Mouse (Mus musculus): ENCODE data around the gene Gng10.

GRCm38 (mm10) chr4:59015181-59015580 is 19.7 kb upstream of the Gng10 start:
- TF ChIP-seq RCOR1 (IDR thresholded peaks at IDR 0.05; ENCODE audit: low read depth, low read length) (no peak), BHLHE40 (IDR thresholded peaks at IDR 0.05; ENCODE audit: borderline replicate concordance, low read depth, low read length) (no peak), ZMIZ1 (IDR thresholded peaks at IDR 0.05; ENCODE audit: low read depth, low read length) (no peak), ZNF384 (IDR thresholded peaks at IDR 0.05; ENCODE audit: low read depth, low read length) (no peak), CHD1 (IDR thresholded peaks at IDR 0.05; ENCODE audit: low read depth, low read length) (no peak), CTCF (IDR thresholded peaks at IDR 0.05 in 2 of 3, conservative IDR thresholded peaks at IDR 0.05 in 1 of 3; ENCODE audit: control insufficient read depth in 1 of 3, insufficient read depth in 1 of 3, low read depth in 2 of 3, low read length in 3 of 3, poor library complexity in 1 of 3, severe bottlenecking in 1 of 3) (no peak), UBTF (IDR thresholded peaks at IDR 0.05; ENCODE audit: borderline replicate concordance, insufficient read depth, low read depth, low read length) (no peak), ZC3H11A (IDR thresholded peaks at IDR 0.05; ENCODE audit: low read depth, low read length) (no peak)
